Mouse (Mus musculus) neural tube, embryonic 11.5 days (tissue): ENCODE data around the gene Gchfr. TPM values are rescaled to one million over a fixed set of nuclear protein-coding genes. Genes with fewer than 3 reads are reported as not detected.
A peak's percentile ranks its signal among the peaks of the same experiment; 100 is the strongest.

Source experiments
- ATAC-seq: fragments of 200-750 bp; cut with Nextera tagmentation; 2 replicates; pipeline ENCODE4 v1.8.0; 2017; ENCODE audit warnings: moderate number of reproducible peaks, mild to moderate bottlenecking, moderate TSS enrichment, moderate library complexity; ENCODE audit not compliant: insufficient read depth, low FRiP score, low TSS enrichment
- DNase-seq: peaks from one replicate; pipeline ENCODE4 v3.0.0-alpha.2; 2015; ENCODE audit warnings: low spot score
- H3K27ac ChIP-seq: fragments of 300-500 bp; sonication (generic); 2 replicates; pipeline ENCODE4 v1.5.1; 2014; ENCODE audit warnings: low read depth, mild to moderate bottlenecking, low read length
- H3K27me3 ChIP-seq: fragments of 300-500 bp; sonication (generic); 2 replicates; pipeline ENCODE4 v1.6.1; 2014; ENCODE audit warnings: mild to moderate bottlenecking, low read length, mixed read lengths; ENCODE audit not compliant: control insufficient read depth, insufficient read depth
- H3K36me3 ChIP-seq: fragments of 300-500 bp; sonication (generic); 2 replicates; pipeline ENCODE4 v1.6.1; 2014; ENCODE audit warnings: mild to moderate bottlenecking, low read length, moderate library complexity, mixed read lengths; ENCODE audit not compliant: control insufficient read depth, insufficient read depth
- H3K4me1 ChIP-seq: fragments of 300-500 bp; sonication (generic); 2 replicates; pipeline ENCODE4 v1.6.1; 2014; ENCODE audit warnings: low read length, mixed read lengths; ENCODE audit not compliant: control insufficient read depth, insufficient read depth
- H3K4me2 ChIP-seq: fragments of 300-500 bp; sonication (generic); 2 replicates; pipeline ENCODE4 v1.6.1; 2014; ENCODE audit warnings: low read depth, mild to moderate bottlenecking, moderate library complexity
- H3K4me3 ChIP-seq: fragments of 300-500 bp; sonication (generic); 2 replicates; pipeline ENCODE4 v1.5.1; 2014; ENCODE audit warnings: low read depth, low read length
- H3K9ac ChIP-seq: fragments of 300-500 bp; sonication (generic); 2 replicates; pipeline ENCODE4 v1.6.1; 2014; ENCODE audit warnings: mild to moderate bottlenecking, low read length
- H3K9me3 ChIP-seq: fragments of 300-500 bp; sonication (generic); 2 replicates; pipeline ENCODE4 v1.6.1; 2016; ENCODE audit warnings: low read length; ENCODE audit not compliant: control insufficient read depth
- WGBS: fragments of 180-500 bp; shearing (Covaris S2); extraction: QIAGEN DNeasy Blood & Tissue Kit; methylation state at CpG from one replicate; pipeline ENCODE4 v1.1.7; 2014; 5-methylcytosine and 5-hydroxymethylcytosine counted together
- polyA plus RNA-seq: library from polyadenylated mRNA; unstranded; fragments of >200 nt; fragmentation: Nextera tagmentation; extraction: Ambion mirVana; gene quantifications from 2 replicates; pipeline ENCODE4 v1.2.1, GENCODE M21; 2014

The Gchfr gene
- polyA plus RNA-seq, 1 experiment from 2014 or later: 3.2 TPM

DNA sequence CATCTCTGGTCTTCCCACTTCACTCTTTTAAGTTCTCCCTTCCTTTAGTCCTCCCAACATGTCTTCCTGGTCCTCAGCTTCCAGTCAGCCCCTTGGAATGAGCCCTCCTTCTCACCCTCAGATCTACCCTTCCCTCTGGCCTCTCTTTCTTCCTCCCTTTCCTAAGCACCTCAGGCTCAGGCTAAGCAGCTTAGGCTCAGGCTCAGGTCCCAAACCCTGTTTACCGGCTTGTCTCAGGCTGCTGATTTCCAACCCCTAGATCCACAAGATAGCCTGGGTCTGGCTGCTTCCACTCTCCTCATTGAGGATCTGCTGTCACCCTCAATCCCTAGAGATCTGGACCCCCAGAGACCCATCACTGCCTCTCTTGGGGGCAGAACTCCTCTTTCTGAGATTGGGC, 30.5 kb downstream of the Gchfr start:
- no peak overlapping the region for H3K9ac ChIP-seq
- H3K36me3 ChIP-seq: no peaks in the 10 kb centered on the region
- no peaks in the 10 kb centered on the region for H3K9me3 ChIP-seq
- H3K27me3 ChIP-seq: no peaks in the 10 kb centered on the region
- H3K4me1 ChIP-seq: no peaks in the 10 kb centered on the region
- DNase-seq: no peak
- no peak overlapping the region for H3K4me2 ChIP-seq
- H3K4me3 ChIP-seq: no peak overlapping the region
- WGBS: 80% methylated on average over 1 of the region's 1 CpGs
- no peak overlapping the region for H3K27ac ChIP-seq
- ATAC-seq: no peak

GRCm38 (mm10) chr2:119198934-119199333, 31.4 kb downstream of the Gchfr start:
- Histone ChIP-seq H3K4me2 (no peak overlapping the region), H3K27me3 (no peaks in the 10 kb centered on the region), H3K27ac (no peak overlapping the region), H3K4me1 (no peaks in the 10 kb centered on the region), H3K9me3 (no peaks in the 10 kb centered on the region), H3K9ac (no peak overlapping the region), H3K36me3 (no peaks in the 10 kb centered on the region), H3K4me3 (no peak overlapping the region)
- no peak for ATAC-seq
- 79% methylated on average over 3 of the region's 3 CpGs for WGBS
- DNase-seq: no peak

DNA sequence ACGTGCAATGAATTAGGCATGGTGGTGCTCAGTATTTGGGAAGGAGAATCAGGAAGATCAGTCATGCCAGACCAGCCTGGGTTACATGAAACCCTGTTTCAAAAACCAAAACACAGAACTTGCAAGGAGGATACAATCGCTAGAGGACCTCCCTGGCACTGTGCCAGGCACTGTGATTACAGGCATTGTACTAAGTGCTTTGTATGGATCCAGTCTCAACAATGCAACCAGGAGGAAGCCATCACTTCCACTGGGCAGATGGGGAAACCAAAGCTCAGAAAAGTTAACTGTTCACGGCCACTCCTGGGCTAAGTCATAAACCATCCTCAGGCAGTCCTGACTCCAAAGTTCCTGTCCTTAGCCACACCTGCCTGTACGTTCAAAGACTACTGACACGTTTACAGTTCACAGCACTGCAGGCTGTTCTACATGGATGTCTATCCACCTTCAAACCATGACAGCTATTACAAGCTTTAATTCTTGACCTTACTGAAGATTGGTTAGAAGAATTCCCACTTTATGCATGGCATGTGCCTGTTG, 35.4 kb downstream of the Gchfr start:
- Histone ChIP-seq H3K27ac (no peak overlapping the region), H3K9ac (no peak overlapping the region), H3K36me3 (no peaks in the 10 kb centered on the region), H3K9me3 (no peaks in the 10 kb centered on the region), H3K4me2 (no peak overlapping the region), H3K27me3 (no peaks in the 10 kb centered on the region), H3K4me1 (peaks cover 3% of the 10 kb centered on the region; the same call in 1 of the 2 replicates), H3K4me3 (no peak overlapping the region)
- ATAC-seq: no peak
- 66% methylated on average over 5 of the region's 5 CpGs for WGBS
- DNase-seq: peak; percentile 17

DNA sequence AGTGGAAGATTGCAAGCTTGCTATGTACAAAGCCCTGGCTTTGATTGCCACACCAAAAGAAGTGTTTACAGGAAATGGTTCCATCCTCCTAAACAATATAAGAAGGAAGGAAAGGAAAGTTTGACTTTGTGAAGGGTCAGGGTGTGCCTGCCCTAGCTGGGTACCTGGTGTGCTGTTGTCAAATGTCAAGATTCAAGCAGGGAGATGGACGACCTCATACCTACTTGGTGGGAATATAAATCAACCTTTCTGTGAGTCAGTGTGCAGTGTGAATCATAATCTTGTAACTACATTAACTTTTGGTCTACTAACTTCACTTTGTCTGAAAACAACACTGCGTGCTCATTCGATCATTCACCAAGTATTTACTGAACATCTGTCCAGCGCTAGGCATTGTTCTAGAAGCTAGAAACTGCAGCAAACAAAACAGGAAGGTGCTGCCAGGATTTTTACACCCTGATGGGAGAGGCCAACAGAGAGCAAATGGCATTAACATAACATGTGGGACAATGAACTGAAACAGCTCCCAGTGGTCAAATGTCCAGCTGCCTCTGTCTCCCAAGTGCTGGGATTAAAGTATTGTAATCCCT, 36.4 kb downstream of the Gchfr start:
- Histone ChIP-seq H3K27ac (no peak overlapping the region), H3K4me3 (no peak overlapping the region), H3K9ac (no peak overlapping the region), H3K27me3 (no peaks in the 10 kb centered on the region), H3K36me3 (no peaks in the 10 kb centered on the region), H3K4me2 (no peak overlapping the region), H3K4me1 (peaks cover 3% of the 10 kb centered on the region; the same call in 1 of the 2 replicates), H3K9me3 (no peaks in the 10 kb centered on the region)
- no peak for ATAC-seq
- WGBS: 67% methylated on average over 4 of the region's 4 CpGs
- DNase-seq: no peak

DNA sequence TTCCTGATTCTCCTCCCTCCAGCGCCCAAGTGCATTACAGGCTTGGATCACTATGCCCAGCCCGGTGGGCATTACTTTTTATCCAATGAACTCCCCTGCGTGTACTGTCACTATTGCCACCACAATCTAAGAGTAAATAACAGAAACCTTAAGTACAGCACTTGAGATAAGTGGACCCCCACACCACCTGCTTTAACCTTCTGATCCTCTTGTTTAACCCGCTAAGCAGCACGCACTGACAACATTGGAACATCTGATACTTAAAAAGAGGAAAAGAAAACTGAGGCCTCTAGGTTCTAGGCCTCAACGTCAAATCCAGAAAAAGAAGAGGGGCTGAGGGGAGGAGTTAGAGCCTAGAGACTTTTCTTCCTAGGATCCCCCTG, 40.4 kb downstream of the Gchfr start:
- Histone ChIP-seq H3K4me1 (peaks cover 3% of the 10 kb centered on the region; the same call in 1 of the 2 replicates), H3K27ac (peak overlapping the region; percentile 49; the same call in 1 of the 2 replicates), H3K27me3 (no peaks in the 10 kb centered on the region), H3K4me2 (peak overlapping the region; percentile 56), H3K9me3 (no peaks in the 10 kb centered on the region), H3K4me3 (peak overlapping the region; percentile 66), H3K9ac (peak overlapping the region; percentile 65), H3K36me3 (peaks cover 11% of the 10 kb centered on the region)
- DNase-seq: no peak
- ATAC-seq: no peak
- 28% methylated on average over 6 of the region's 6 CpGs for WGBS

DNA sequence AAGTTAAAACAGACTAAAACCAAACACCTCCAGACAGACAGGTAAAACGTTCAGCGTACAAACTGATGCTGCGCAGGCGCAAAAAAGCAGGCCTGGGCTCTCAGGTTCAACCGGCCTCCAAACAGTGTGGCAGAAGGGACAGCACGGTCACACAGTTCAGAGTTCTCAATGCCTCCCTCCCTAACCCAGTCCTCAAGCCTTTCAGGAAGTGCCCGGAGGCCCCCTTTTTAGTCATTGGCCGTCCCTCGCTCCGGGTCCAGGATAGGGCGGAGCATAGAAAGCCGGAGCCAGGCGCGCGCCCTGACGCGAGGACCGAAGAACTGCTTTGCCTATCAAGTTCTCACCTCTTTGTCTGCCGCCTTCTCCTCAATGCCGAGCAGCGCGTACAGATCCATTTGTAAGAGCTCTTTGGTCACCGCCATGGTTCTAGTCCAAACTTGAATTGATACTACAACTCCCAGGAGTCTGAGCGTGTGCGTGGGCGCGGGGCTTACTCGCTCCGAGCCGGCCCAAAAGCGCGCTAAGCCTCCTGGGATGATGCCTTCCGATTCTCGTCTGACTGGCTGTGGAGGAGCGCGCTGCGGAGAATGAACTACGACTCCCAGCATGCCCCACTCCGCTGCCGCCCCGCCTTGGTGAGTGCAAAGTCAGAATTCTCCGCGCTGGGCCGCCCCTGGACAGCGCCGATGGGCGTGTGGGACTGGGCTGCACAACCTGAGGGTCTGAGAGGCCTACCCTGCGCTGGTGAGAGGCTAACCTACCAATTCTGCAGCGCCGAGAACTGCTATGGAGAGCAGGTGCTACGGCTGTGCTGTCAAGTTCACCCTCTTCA, 41.0 kb downstream of the Gchfr start, which contains the start of the genes Zfyve19 and Dnajc17:
TSS of gene Zfyve19 (plus strand) at position 274 of the 832 bp plus-strand sequence.
TSS of gene Dnajc17 (minus strand) at position 452 of the 832 bp plus-strand sequence.
- under 1% methylated on average over 51 of the region's 51 CpGs for WGBS

DNA sequence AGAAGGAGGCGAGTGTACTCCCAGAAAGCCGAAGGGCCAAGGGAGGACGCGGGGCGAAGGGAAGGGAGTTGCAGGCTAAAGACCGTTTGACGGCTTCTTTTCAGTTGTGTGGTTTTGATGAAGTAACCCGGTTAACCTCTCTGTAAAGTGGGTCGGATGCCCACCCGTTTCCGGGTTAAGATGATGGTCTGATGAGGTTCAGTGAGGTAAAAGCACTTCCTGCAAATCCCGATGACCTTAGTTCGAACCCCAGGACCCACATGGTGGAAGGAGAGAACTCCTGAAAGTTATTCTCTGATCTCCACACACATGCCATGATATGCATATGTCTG, 41.6 kb downstream of the Gchfr start:
- ATAC-seq: peak; percentile 17
- peaks cover 11% of the 10 kb centered on the region for H3K36me3 ChIP-seq
- peaks cover 3% of the 10 kb centered on the region; the same call in 1 of the 2 replicates for H3K4me1 ChIP-seq
- no peak overlapping the region for H3K27ac ChIP-seq
- peak overlapping the region; percentile 66 for H3K4me3 ChIP-seq
- H3K27me3 ChIP-seq: no peaks in the 10 kb centered on the region
- 2% methylated on average over 13 of the region's 13 CpGs for WGBS
- DNase-seq: no peak
- peak overlapping the region; percentile 65 for H3K9ac ChIP-seq
- no peaks in the 10 kb centered on the region for H3K9me3 ChIP-seq
- H3K4me2 ChIP-seq: peak overlapping the region; percentile 56

More for the DNA sequence above, 41.0 kb downstream of the Gchfr start, which contains the start of the genes Zfyve19 and Dnajc17:
- ATAC-seq (peak; percentile 95), DNase-seq (peak; percentile 96)
- H3K9me3 ChIP-seq: no peaks in the 10 kb centered on the region
- peak within 1 kb of the TSS; percentile 66 for H3K4me3 ChIP-seq
- H3K4me1 ChIP-seq: peaks cover 3% of the 10 kb centered on the region; the same call in 1 of the 2 replicates
- H3K27me3 ChIP-seq: no peaks in the 10 kb centered on the region
- peak within 1 kb of the TSS; percentile 49 for H3K27ac ChIP-seq
- H3K4me2 ChIP-seq: peak within 1 kb of the TSS; percentile 56
- peak within 1 kb of the TSS; percentile 65 for H3K9ac ChIP-seq
- H3K36me3 ChIP-seq: peaks cover 11% of the 10 kb centered on the region
